Mouse (Mus musculus) c-Kit-positive CD71-positive TER-119-negative erythroid progenitor cells, embryonic 14.5 days (primary cell): ENCODE measurements around the gene Erbb4.

Experiments
- DNase-seq: peaks from one replicate; pipeline ENCODE4 v3.0.0-alpha.2; 2013; ENCODE audit warnings: low read depth

Erbb4 gene

GRCm38 (mm10) chr1:69107485-69108158 lies at the start of gene Erbb4:
TSS of gene Erbb4 (minus strand) at chr1:69108059.
- DNase-seq: no peak

DNA sequence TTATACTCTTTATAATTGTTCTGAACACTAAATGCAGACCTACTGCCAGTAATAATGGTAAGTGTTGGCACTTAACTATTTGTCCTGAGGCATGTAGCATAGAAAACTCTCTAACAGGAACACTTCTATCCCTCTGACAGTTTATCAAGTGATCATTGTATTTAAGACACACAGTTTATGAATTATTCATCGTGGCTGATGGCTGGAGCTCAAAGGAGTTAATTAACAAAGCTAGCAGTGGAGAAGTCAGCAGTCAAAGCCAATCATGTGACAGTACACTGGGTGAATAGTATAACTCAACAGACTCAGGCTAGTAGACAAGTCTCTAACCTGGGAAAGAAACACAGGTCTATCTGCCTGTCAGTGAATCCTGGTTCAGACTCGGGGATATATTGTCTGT lies 49.5 kb upstream of the Erbb4 start:
- no peak for DNase-seq

GRCm38 (mm10) chr1:69141341-69141740 lies 33.5 kb upstream of the Erbb4 start:
- DNase-seq: no peak

GRCm38 (mm10) chr1:69139519-69139868 lies 31.6 kb upstream of the Erbb4 start:
- DNase-seq: no peak

DNA sequence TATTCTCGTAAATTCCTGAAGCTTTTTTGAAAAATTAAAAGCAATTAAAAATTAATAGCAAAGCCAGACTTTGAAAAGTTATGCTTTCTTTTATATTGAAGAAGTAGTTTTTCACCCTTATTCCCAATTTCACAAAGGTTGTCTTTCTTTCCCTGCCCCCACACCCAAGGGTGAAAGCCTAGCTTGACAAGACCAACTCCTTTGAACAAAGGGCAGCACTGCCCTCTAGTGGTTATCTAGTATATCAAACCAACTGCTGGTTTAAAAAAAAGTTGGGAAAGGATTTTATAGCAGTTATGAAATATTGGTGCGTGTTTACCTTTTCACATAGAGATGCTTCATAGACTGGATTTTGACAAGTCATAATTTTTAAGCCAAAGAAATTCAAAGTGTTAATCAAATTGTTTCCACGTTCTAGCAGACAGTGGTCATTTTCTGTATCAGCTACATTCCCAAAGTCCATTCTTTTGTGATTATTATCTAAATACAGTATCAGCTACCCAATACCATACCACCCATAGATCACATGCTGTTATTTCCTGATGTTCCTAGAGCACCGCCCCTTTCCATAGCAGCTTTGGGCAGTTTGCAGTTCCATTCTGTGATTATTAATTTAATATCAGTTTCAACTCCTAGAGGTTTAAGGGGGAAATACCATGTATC lies 31.1 kb upstream of the Erbb4 start:
- peak; percentile 39 for DNase-seq

DNA sequence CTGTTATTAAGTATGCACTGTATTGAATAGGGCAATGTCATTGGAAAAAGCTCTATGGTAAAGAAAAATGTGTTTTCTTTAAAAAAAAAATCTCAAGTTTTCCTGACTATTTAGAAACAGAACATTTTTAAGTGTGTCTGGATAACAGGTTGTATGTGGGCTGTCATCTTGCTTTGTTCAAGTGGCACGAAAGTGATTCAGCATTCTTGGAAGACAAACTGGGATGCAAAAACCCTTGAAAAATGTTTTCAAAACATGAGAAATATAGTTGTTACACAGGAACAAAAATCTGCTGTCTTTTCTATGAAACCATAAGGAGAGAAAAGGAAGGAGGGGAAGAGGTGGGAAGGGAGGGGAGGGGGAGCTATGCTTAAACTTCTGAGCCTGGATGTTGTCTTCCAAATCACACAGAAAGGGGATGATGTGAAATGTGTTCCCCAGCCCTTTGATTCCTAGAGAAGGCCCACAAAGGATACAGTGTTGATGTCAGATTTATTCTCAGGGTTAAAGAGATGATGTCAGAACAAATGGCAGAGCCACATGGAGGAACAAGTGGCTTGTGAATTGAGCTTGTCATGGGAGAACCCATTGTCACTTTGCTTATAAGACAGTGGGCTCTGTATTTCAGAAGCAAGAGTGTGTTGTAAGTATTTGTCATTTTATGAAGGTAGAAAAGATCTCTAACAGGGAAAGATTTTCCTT lies 16.4 kb upstream of the Erbb4 start:
- no peak for DNase-seq

DNA sequence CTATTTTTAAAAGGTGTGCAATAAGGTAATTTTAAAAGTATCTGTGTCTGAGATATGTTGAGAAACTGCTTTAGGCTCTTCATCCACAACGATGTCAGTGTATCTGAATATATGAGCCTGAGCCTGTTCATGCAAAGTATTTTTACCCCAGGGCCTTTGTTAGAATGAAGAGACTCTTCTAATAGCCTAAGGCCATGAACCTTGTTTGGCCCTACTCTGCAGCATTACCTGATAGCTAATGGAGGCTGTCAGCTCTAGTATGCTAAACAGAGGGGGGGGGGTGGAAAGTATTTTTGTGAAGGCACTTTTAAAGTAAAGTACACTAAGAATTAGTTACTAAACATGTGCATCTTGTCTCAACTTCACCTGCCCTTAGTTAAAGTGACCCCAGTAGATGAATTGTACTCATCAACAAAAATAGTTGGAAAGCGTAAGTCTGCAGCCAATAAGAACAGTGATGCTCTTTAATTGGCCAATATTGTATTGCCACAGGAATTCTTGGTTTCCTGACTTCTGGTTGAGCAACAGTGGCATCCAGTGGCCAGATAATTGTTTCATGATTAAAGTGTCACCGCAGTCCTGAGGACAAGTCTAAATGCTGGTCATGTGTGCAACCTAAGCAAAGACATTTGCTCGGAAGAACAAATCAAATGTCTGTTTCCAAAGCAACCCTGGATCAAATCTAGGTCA lies 10.5 kb upstream of the Erbb4 start:
- no peak for DNase-seq

DNA sequence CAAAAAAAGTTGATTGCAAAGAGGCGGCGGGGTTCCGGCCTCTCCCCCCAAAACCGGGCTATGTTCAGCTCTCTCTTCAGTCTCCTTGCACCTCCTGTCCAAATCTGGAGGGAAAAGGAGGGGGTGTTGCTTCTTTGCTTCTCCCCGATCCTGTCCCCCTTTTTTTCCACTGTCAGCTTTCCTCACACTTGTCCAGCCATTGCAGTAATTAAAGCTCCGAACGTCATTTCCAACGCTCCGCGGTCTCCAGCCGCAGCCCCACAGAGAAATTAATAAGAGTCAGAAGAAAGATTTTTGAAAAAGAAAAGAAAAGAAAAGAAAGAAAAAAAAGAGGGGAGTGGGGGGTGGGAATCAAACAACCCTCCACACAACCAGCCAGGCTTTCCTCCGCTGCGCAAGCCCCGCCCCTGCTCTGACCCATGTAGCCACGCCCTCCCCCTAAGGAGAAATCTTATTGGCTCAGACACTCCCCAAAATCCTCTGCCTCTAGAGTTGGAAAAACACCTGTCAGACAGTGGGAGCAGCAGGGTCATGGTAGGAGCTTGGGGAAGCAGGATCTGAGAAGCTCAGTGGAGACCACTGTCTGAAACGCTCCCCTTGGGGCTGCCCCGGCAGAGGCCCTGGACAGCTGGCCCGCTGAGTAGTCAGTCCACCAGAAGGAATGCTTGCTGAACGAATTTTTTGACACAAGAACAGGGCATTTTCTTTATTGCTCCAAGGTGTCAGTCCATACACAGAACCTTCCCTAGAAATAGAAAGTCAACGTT lies 483 bp upstream of the Erbb4 start:
- no peak for DNase-seq

DNA sequence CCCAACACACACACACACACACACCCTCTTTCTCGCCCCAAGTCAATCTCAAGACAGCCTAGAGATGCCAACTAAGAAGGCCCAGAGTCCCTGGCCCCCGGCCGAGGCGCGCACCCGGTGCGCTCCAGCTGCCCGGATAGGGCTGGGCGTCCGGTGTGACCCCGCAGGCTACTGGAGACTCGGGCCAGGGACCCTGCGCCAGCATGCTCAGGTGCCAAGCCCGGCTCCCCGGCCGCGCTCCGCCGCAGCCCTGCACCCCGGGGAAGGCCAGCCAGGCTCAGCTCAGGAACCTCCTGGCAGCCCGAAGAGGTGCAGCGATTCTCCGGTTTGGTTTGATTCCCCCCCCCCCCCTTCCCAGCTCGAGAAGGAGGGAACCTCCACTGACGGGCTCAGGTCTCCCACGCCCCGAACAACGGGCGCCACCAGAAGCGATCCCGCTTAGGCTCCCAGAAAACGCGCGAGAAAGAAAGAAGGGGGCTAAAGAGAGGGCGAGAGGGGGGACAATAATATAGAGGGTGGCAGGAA lies 860 bp downstream of the Erbb4 start:
- DNase-seq: no peak

DNA sequence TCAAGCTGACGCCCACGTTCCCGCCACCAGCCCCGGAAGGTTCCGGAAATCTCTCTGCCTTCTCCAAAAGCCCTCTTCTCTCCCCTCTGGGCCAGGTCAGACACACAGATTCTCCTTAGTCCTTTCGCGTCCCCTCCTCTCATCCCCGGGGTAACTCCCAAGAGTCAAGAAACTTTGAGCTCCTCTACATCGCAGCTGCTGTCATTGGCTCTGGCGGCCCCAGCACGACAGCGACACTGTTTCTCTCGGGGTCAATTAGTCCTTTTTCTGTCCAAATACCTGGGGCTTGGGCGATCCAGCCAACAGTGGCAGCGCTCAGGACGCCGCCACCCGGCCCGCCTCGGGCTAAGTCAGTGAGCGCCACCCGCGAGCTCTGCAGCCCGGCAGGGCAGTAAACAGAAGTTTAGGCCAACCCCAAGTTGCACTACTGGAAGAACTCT lies 1.5 kb downstream of the Erbb4 start:
- no peak for DNase-seq

GRCm38 (mm10) chr1:69105493-69106321 lies 2.2 kb downstream of the Erbb4 start:
- DNase-seq: no peak

DNA sequence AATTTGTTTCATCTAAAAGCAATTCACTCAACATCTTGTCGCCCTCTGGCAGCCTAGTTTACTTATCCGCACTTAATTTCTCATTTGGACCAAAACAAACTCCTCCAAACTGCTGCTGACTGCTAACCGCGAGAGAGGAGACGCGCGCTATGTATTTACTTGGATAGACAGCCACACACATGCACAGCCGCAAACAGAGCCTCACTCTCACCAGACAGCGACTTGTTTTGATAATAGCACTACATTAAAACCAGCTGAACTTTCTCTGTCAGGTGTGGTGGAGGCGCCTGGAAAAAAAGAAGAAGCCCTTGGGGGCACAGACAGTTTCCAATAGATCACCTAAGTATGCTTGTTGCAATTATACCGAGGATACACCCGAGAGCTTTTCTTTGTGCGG lies 2.8 kb downstream of the Erbb4 start:
- DNase-seq: no peak

DNA sequence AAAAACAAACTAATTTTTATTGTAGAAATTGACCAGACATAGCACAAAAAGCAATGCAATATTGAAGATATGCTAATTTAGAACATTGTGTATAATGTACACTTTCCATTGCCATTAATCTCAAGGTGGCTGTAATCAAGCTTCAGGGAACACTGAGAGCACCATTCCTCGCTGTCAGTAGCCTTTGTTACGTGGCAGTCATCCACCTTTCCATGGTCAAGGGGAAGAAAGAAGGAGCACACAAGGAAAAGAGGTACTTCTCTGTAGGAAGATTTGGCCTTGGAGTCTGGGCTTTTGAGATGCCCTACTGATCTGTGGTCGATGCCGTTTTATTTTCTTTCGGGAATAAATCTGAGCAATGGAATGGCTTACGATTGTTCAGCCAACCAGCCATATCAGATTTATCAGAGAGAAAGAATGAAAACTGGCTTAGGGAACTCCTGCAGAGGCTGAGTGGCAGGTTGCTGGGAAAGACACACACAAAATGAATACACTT lies 4.6 kb downstream of the Erbb4 start:
- no peak for DNase-seq

GRCm38 (mm10) chr1:69101670-69102069 lies 6.2 kb downstream of the Erbb4 start:
- DNase-seq: no peak

DNA sequence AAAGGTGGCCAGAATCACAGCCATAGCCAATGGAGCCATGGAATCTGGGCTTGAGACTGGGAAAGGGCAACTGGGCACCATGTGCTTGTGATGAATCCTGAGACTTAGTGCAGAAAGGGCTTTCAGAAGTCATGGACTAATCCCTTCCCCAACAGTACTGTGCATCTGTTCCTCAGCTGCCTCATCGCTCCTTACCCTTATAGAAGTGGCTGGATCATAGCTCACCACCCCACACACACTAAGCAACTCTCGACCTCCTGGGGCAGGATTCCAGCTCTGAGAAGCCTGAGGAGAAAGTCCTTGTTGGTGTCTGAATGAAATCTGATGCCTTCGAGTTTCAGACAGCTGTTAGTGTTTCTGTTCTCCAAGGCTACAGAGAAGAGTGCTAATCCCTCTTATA lies 14.8 kb downstream of the Erbb4 start:
- DNase-seq: no peak

DNA sequence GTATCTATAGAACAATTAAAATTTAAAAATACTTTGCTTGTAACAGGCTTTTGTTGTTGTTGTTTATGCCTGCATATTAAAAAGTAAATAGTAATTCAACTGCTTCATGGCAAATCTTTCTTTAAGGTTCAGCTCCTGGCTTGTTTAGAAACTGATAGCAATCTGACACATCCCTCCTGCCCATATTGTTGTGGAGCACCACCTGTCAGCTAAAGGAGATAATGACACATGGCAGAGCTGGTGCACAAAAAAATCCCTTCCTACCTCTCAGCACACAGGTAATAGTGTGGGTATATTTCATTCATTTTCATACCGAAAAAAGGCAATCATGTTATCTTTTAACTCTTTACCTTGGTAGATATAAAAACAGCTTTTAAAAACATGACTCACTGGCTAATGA lies 18.5 kb downstream of the Erbb4 start:
- DNase-seq: no peak

GRCm38 (mm10) chr1:69085753-69086152 lies 22.1 kb downstream of the Erbb4 start:
- no peak for DNase-seq

GRCm38 (mm10) chr1:69048918-69049317 lies 58.9 kb downstream of the Erbb4 start:
- no peak for DNase-seq

- DNase-seq: no peak
These were observed 61.5 kb downstream of the Erbb4 start for GRCm38 (mm10) chr1:69046228-69046978.

- no peak for DNase-seq
These were observed 80.0 kb downstream of the Erbb4 start for GRCm38 (mm10) chr1:69027816-69028215.
